Mouse (Mus musculus): ENCODE measurements around the gene Fiz1. TPM values are rescaled to one million over a fixed set of nuclear protein-coding genes. Genes with fewer than 3 reads are reported as not detected.
A peak's percentile ranks its signal among the peaks of the same experiment; 100 is the strongest.

The Fiz1 gene
- polyA plus RNA-seq, 1 experiment from 2014 or later, result 47.3 TPM

GRCm38 (mm10) chr7:5053456-5054179, 39.1 kb upstream of the Fiz1 start:
- Histone ChIP-seq H3K9me3 (no peaks in the 10 kb centered on the region), H3K9ac (0 out of 2 replicates have a peak overlapping the region, but pooled peaks have one; percentile 31), H3K27ac (no peak overlapping the region), H3K4me3 (peak overlapping the region; percentile 85), H3K4me1 (peaks cover 39% of the 10 kb centered on the region), H3K36me3 (no peaks in the 10 kb centered on the region), H3K4me2 (peak overlapping the region; percentile 94), H3K27me3 (peaks cover 69% of the 10 kb centered on the region)
- no peak for ATAC-seq (ENCODE audit: borderline replicate concordance, extremely low read depth, low FRiP score, low TSS enrichment)
- 10% methylated on average over 32 of the region's 32 CpGs for WGBS

- no peak overlapping the region for H3K27ac ChIP-seq
- WGBS, result 4% methylated on average over 45 of the region's 45 CpGs
These were observed 38.4 kb upstream of the Fiz1 start for GRCm38 (mm10) chr7:5052931-5053343.

GRCm38 (mm10) chr7:5052438-5052837, 37.9 kb upstream of the Fiz1 start:
- H3K27me3 ChIP-seq, result peaks cover 58% of the 10 kb centered on the region
- H3K9ac ChIP-seq, result peak overlapping the region; percentile 80; the same call in 1 of the 2 replicates
- H3K4me2 ChIP-seq, result peak overlapping the region; percentile 94
- H3K4me3 ChIP-seq, result peak overlapping the region; percentile 85
- H3K9me3 ChIP-seq, result no peaks in the 10 kb centered on the region
- H3K4me1 ChIP-seq, result peaks cover 39% of the 10 kb centered on the region
- WGBS, result 3% methylated on average over 12 of the region's 12 CpGs
- no peak overlapping the region for H3K27ac ChIP-seq
- ATAC-seq (ENCODE audit: borderline replicate concordance, extremely low read depth, low FRiP score, low TSS enrichment), result no peak
- no peaks in the 10 kb centered on the region for H3K36me3 ChIP-seq

More at GRCm38 (mm10) chr7:5052931-5053343, 38.4 kb upstream of the Fiz1 start:
- H3K27me3 ChIP-seq, result peaks cover 63% of the 10 kb centered on the region
- H3K4me2 ChIP-seq, result peak overlapping the region; percentile 94
- peak overlapping the region; percentile 36; the same call in 1 of the 2 replicates for H3K9ac ChIP-seq
- peak overlapping the region; percentile 85 for H3K4me3 ChIP-seq
- ATAC-seq (ENCODE audit: borderline replicate concordance, extremely low read depth, low FRiP score, low TSS enrichment), result no peak
- H3K9me3 ChIP-seq, result no peaks in the 10 kb centered on the region
- H3K36me3 ChIP-seq, result no peaks in the 10 kb centered on the region
- peaks cover 39% of the 10 kb centered on the region for H3K4me1 ChIP-seq

GRCm38 (mm10) chr7:5051193-5052192, 37.0 kb upstream of the Fiz1 start, which contains the start of gene Zfp580:
Zfp580 (plus strand) TSS chr7:5051538.
- ATAC-seq (ENCODE audit: borderline replicate concordance, extremely low read depth, low FRiP score, low TSS enrichment), result peak; percentile 87
- Histone ChIP-seq H3K4me2 (peak within 1 kb of the TSS; percentile 94), H3K4me3 (peak within 1 kb of the TSS; percentile 85), H3K27ac (peak within 1 kb of the TSS; percentile 85), H3K4me1 (peaks cover 33% of the 10 kb centered on the region), H3K9ac (peak within 1 kb of the TSS; percentile 80), H3K27me3 (peaks cover 48% of the 10 kb centered on the region), H3K36me3 (no peaks in the 10 kb centered on the region), H3K9me3 (no peaks in the 10 kb centered on the region)
- under 1% methylated on average over 65 of the region's 65 CpGs for WGBS

- WGBS, result 23% methylated on average over 2 of the region's 2 CpGs
- H3K27ac ChIP-seq, result no peak overlapping the region
- H3K27me3 ChIP-seq, result peaks cover 6% of the 10 kb centered on the region
- no peak for ATAC-seq (ENCODE audit: borderline replicate concordance, extremely low read depth, low FRiP score, low TSS enrichment)
- H3K36me3 ChIP-seq, result no peaks in the 10 kb centered on the region
- no peak overlapping the region for H3K4me2 ChIP-seq
- H3K9me3 ChIP-seq, result no peaks in the 10 kb centered on the region
- no peak overlapping the region for H3K9ac ChIP-seq
- H3K4me1 ChIP-seq, result peaks cover 15% of the 10 kb centered on the region
- no peak overlapping the region for H3K4me3 ChIP-seq
These were observed 32.8 kb upstream of the Fiz1 start for GRCm38 (mm10) chr7:5047313-5047712.

- Histone ChIP-seq H3K27ac (no peak overlapping the region), H3K4me1 (peaks cover 9% of the 10 kb centered on the region)
- no peak for ATAC-seq (ENCODE audit: borderline replicate concordance, extremely low read depth, low FRiP score, low TSS enrichment)
These were observed 31.6 kb upstream of the Fiz1 start for GRCm38 (mm10) chr7:5046112-5046511.

GRCm38 (mm10) chr7:5044981-5045380, 30.5 kb upstream of the Fiz1 start:
- 76% methylated on average over 2 of the region's 2 CpGs for WGBS
- no peaks in the 10 kb centered on the region for H3K36me3 ChIP-seq
- H3K4me2 ChIP-seq, result no peak overlapping the region
- no peak for ATAC-seq (ENCODE audit: borderline replicate concordance, extremely low read depth, low FRiP score, low TSS enrichment)
- no peaks in the 10 kb centered on the region for H3K27me3 ChIP-seq
- no peak overlapping the region for H3K27ac ChIP-seq
- no peak overlapping the region for H3K4me3 ChIP-seq
- no peaks in the 10 kb centered on the region for H3K4me1 ChIP-seq
- H3K9me3 ChIP-seq, result no peaks in the 10 kb centered on the region
- H3K9ac ChIP-seq, result no peak overlapping the region

More at GRCm38 (mm10) chr7:5046112-5046511, 31.6 kb upstream of the Fiz1 start:
- Histone ChIP-seq H3K36me3 (no peaks in the 10 kb centered on the region), H3K4me3 (no peak overlapping the region), H3K4me2 (no peak overlapping the region), H3K27me3 (no peaks in the 10 kb centered on the region), H3K9me3 (no peaks in the 10 kb centered on the region), H3K9ac (no peak overlapping the region)
- 69% methylated on average over 2 of the region's 2 CpGs for WGBS

- peak overlapping the region; percentile 57 for H3K4me2 ChIP-seq
- peak overlapping the region; percentile 96; the same call in 1 of the 2 replicates for H3K27ac ChIP-seq
- H3K36me3 ChIP-seq, result peaks cover 24% of the 10 kb centered on the region
- H3K9ac ChIP-seq, result peak overlapping the region; percentile 80
- 0 out of 2 replicates have a peak, but pooled peaks cover 6% of the 10 kb centered on the region for H3K4me1 ChIP-seq
- 16% methylated on average over 5 of the region's 5 CpGs for WGBS
- H3K9me3 ChIP-seq, result no peaks in the 10 kb centered on the region
- peak overlapping the region; percentile 78 for H3K4me3 ChIP-seq
- no peak for ATAC-seq (ENCODE audit: borderline replicate concordance, extremely low read depth, low FRiP score, low TSS enrichment)
- no peaks in the 10 kb centered on the region for H3K27me3 ChIP-seq
These were observed 24.4 kb upstream of the Fiz1 start for GRCm38 (mm10) chr7:5038940-5039339.

- H3K4me2 ChIP-seq, result peak within 1 kb of the TSS; percentile 57
- peaks cover 31% of the 10 kb centered on the region for H3K36me3 ChIP-seq
- WGBS, result under 1% methylated on average over 48 of the region's 48 CpGs
- no peaks in the 10 kb centered on the region for H3K27me3 ChIP-seq
- peak within 1 kb of the TSS; percentile 96 for H3K27ac ChIP-seq
- H3K9ac ChIP-seq, result peak within 1 kb of the TSS; percentile 80
- ATAC-seq (ENCODE audit: borderline replicate concordance, extremely low read depth, low FRiP score, low TSS enrichment), result peak; percentile 96
- 0 out of 2 replicates have a peak, but pooled peaks cover 6% of the 10 kb centered on the region for H3K4me1 ChIP-seq
- no peaks in the 10 kb centered on the region for H3K9me3 ChIP-seq
- peak within 1 kb of the TSS; percentile 78 for H3K4me3 ChIP-seq
These were observed 23.7 kb upstream of the Fiz1 start, which contains the start of gene Zfp784 for GRCm38 (mm10) chr7:5038109-5038732. Zfp784 (minus strand) TSS chr7:5038446.

- Histone ChIP-seq H3K27me3 (no peaks in the 10 kb centered on the region), H3K4me1 (0 out of 2 replicates have a peak, but pooled peaks cover 6% of the 10 kb centered on the region), H3K9me3 (no peaks in the 10 kb centered on the region), H3K9ac (no peak overlapping the region), H3K27ac (peak overlapping the region; percentile 96), H3K36me3 (peaks cover 39% of the 10 kb centered on the region), H3K4me2 (peak overlapping the region; percentile 57), H3K4me3 (peak overlapping the region; percentile 78)
- ATAC-seq (ENCODE audit: borderline replicate concordance, extremely low read depth, low FRiP score, low TSS enrichment), result no peak
- 84% methylated on average over 8 of the region's 8 CpGs for WGBS
These were observed 23.0 kb upstream of the Fiz1 start for GRCm38 (mm10) chr7:5037467-5037866.

GRCm38 (mm10) chr7:5037026-5037425, 22.5 kb upstream of the Fiz1 start:
- no peak for ATAC-seq (ENCODE audit: borderline replicate concordance, extremely low read depth, low FRiP score, low TSS enrichment)
- 89% methylated on average over 7 of the region's 7 CpGs for WGBS

More at GRCm38 (mm10) chr7:5037026-5037425, 22.5 kb upstream of the Fiz1 start:
- Histone ChIP-seq H3K4me3 (no peak overlapping the region), H3K4me2 (no peak overlapping the region), H3K4me1 (0 out of 2 replicates have a peak, but pooled peaks cover 6% of the 10 kb centered on the region), H3K9me3 (peaks cover 3% of the 10 kb centered on the region; the same call in 1 of the 2 replicates), H3K36me3 (peaks cover 43% of the 10 kb centered on the region), H3K9ac (no peak overlapping the region), H3K27ac (no peak overlapping the region), H3K27me3 (no peaks in the 10 kb centered on the region)
